Mouse (Mus musculus) heart, embryonic 15.5 days (tissue): ENCODE results near the gene Clint1. TPM values are rescaled to one million over a fixed set of nuclear protein-coding genes. Genes with fewer than 3 reads are reported as not detected.

Experiments used
- ATAC-seq: fragments of 200-750 bp; cut with Nextera tagmentation; replicated peaks from 2 replicates; pipeline ENCODE4 v1.8.0; 2017; ENCODE audit warnings: low read depth, moderate TSS enrichment; ENCODE audit not compliant: insufficient number of reproducible peaks, insufficient read depth, low FRiP score
- H3K27ac ChIP-seq: fragments of 300-500 bp; sonication (generic); 2 replicates; pipeline ENCODE4 v1.5.1; 2015; ENCODE audit warnings: mild to moderate bottlenecking, inconsistent platforms
- H3K27me3 ChIP-seq: fragments of 300-500 bp; sonication (generic); 2 replicates; pipeline ENCODE4 v1.6.1; 2015; ENCODE audit warnings: inconsistent platforms
- H3K36me3 ChIP-seq: fragments of 300-500 bp; sonication (generic); 2 replicates; pipeline ENCODE4 v1.6.1; 2015; ENCODE audit warnings: mild to moderate bottlenecking, inconsistent platforms
- H3K4me1 ChIP-seq: fragments of 300-500 bp; sonication (generic); replicated peaks from 2 replicates; pipeline ENCODE4 v1.6.1; 2015; ENCODE audit warnings: inconsistent platforms
- H3K4me2 ChIP-seq: fragments of 300-500 bp; sonication (generic); 2 replicates; pipeline ENCODE4 v1.6.1; 2015; ENCODE audit warnings: inconsistent platforms, mild to moderate bottlenecking, moderate library complexity
- H3K4me3 ChIP-seq: fragments of 300-500 bp; sonication (generic); 2 replicates; pipeline ENCODE4 v1.5.1; 2015; ENCODE audit warnings: mild to moderate bottlenecking, inconsistent platforms
- H3K9ac ChIP-seq: fragments of 300-500 bp; sonication (generic); 2 replicates; pipeline ENCODE4 v1.6.1; 2015; ENCODE audit warnings: mild to moderate bottlenecking, inconsistent platforms
- H3K9me3 ChIP-seq: fragments of 300-500 bp; sonication (generic); replicated peaks from 2 replicates; pipeline ENCODE4 v1.6.1; 2016; ENCODE audit warnings: inconsistent platforms
- WGBS: fragments of 180-500 bp; shearing (Covaris S2); methylation state at CpG from one replicate; pipeline ENCODE4 v1.1.7; 2015; ENCODE audit warnings: mixed read lengths; 5-methylcytosine and 5-hydroxymethylcytosine counted together
- polyA plus RNA-seq: library from polyadenylated mRNA; unstranded; fragments of >200 nt; fragmentation: Nextera tagmentation; extraction: Ambion mirVana; gene quantifications from 2 replicates; pipeline ENCODE4 v1.2.1, GENCODE M21; 2015

Gene Clint1
- polyA plus RNA-seq, 1 experiment from 2014 or later = 44.4 TPM

- no peak overlapping the region for H3K4me3 ChIP-seq
- WGBS = 89% methylated on average over 7 of the region's 7 CpGs
- ATAC-seq = no peak
- H3K9me3 ChIP-seq = no peaks in the 10 kb centered on the region
- no peak overlapping the region for H3K9ac ChIP-seq
- no peaks in the 10 kb centered on the region for H3K27me3 ChIP-seq
- H3K27ac ChIP-seq = no peak overlapping the region
- H3K36me3 ChIP-seq = peaks cover 70% of the 10 kb centered on the region
- no peak overlapping the region for H3K4me2 ChIP-seq
- H3K4me1 ChIP-seq = no peaks in the 10 kb centered on the region
These were observed 56.2 kb downstream of the Clint1 start for GRCm38 (mm10) chr11:45908070-45908469.

GRCm38 (mm10) chr11:45908894-45909293 lies 57.0 kb downstream of the Clint1 start:
- peaks cover 62% of the 10 kb centered on the region for H3K36me3 ChIP-seq
- no peaks in the 10 kb centered on the region for H3K4me1 ChIP-seq
- ATAC-seq = no peak
- no peaks in the 10 kb centered on the region for H3K27me3 ChIP-seq
- H3K4me3 ChIP-seq = no peak overlapping the region
- H3K9me3 ChIP-seq = no peaks in the 10 kb centered on the region
- no peak overlapping the region for H3K4me2 ChIP-seq
- no peak overlapping the region for H3K27ac ChIP-seq
- H3K9ac ChIP-seq = no peak overlapping the region
- WGBS = 94% methylated on average over 7 of the region's 7 CpGs

GRCm38 (mm10) chr11:45910701-45911100 lies 58.9 kb downstream of the Clint1 start:
- Histone ChIP-seq H3K27me3 (no peaks in the 10 kb centered on the region), H3K27ac (no peak overlapping the region), H3K4me1 (no peaks in the 10 kb centered on the region), H3K36me3 (peaks cover 55% of the 10 kb centered on the region), H3K9ac (no peak overlapping the region), H3K9me3 (no peaks in the 10 kb centered on the region), H3K4me2 (no peak overlapping the region), H3K4me3 (no peak overlapping the region)
- no peak for ATAC-seq
- WGBS = 91% methylated on average over 5 of the region's 5 CpGs

GRCm38 (mm10) chr11:45916196-45916595 lies 64.3 kb downstream of the Clint1 start:
- ATAC-seq = no peak
- 88% methylated on average over 10 of the region's 10 CpGs for WGBS
- H3K4me2 ChIP-seq = no peak overlapping the region

GRCm38 (mm10) chr11:45918018-45918417 lies 66.2 kb downstream of the Clint1 start:
- Histone ChIP-seq H3K27ac (no peak overlapping the region), H3K9me3 (no peaks in the 10 kb centered on the region), H3K4me3 (no peak overlapping the region), H3K4me1 (peaks cover 4% of the 10 kb centered on the region; the same call in 1 of the 2 replicates), H3K4me2 (no peak overlapping the region), H3K9ac (no peak overlapping the region), H3K27me3 (no peaks in the 10 kb centered on the region), H3K36me3 (no peaks in the 10 kb centered on the region)
- ATAC-seq = no peak
- 93% methylated on average over 6 of the region's 6 CpGs for WGBS

More at GRCm38 (mm10) chr11:45916196-45916595, 64.3 kb downstream of the Clint1 start:
- no peaks in the 10 kb centered on the region for H3K27me3 ChIP-seq
- H3K27ac ChIP-seq = no peak overlapping the region
- H3K4me1 ChIP-seq = no peaks in the 10 kb centered on the region
- H3K4me3 ChIP-seq = no peak overlapping the region
- H3K9me3 ChIP-seq = no peaks in the 10 kb centered on the region
- H3K36me3 ChIP-seq = peaks cover 9% of the 10 kb centered on the region
- no peak overlapping the region for H3K9ac ChIP-seq

- 57% methylated on average over 4 of the region's 4 CpGs for WGBS
- Histone ChIP-seq H3K4me1 (peaks cover 4% of the 10 kb centered on the region; the same call in 1 of the 2 replicates), H3K9ac (no peak overlapping the region), H3K9me3 (no peaks in the 10 kb centered on the region), H3K4me2 (no peak overlapping the region), H3K36me3 (no peaks in the 10 kb centered on the region), H3K27ac (no peak overlapping the region), H3K4me3 (no peak overlapping the region), H3K27me3 (no peaks in the 10 kb centered on the region)
- ATAC-seq = no peak
These were observed 67.0 kb downstream of the Clint1 start for GRCm38 (mm10) chr11:45918836-45919235.

- no peak overlapping the region for H3K9ac ChIP-seq
- no peak overlapping the region for H3K27ac ChIP-seq
- H3K4me1 ChIP-seq = peaks cover 4% of the 10 kb centered on the region; the same call in 1 of the 2 replicates
- ATAC-seq = no peak
- no peaks in the 10 kb centered on the region for H3K36me3 ChIP-seq
- no peaks in the 10 kb centered on the region for H3K9me3 ChIP-seq
- no peak overlapping the region for H3K4me3 ChIP-seq
- H3K27me3 ChIP-seq = no peaks in the 10 kb centered on the region
- H3K4me2 ChIP-seq = no peak overlapping the region; the same call in 1 of the 2 replicates
- WGBS = 61% methylated on average over 8 of the region's 8 CpGs
These were observed 69.2 kb downstream of the Clint1 start for GRCm38 (mm10) chr11:45921026-45921425.

- H3K36me3 ChIP-seq = no peaks in the 10 kb centered on the region
- no peak overlapping the region for H3K9ac ChIP-seq
- 22% methylated on average over 10 of the region's 10 CpGs for WGBS
- H3K4me3 ChIP-seq = no peak overlapping the region
- no peaks in the 10 kb centered on the region for H3K27me3 ChIP-seq
- H3K4me1 ChIP-seq = peaks cover 6% of the 10 kb centered on the region; the same call in 1 of the 2 replicates
- no peak overlapping the region; the same call in 1 of the 2 replicates for H3K4me2 ChIP-seq
- no peak for ATAC-seq
- no peak overlapping the region for H3K27ac ChIP-seq
- no peaks in the 10 kb centered on the region for H3K9me3 ChIP-seq
These were observed 69.6 kb downstream of the Clint1 start for GRCm38 (mm10) chr11:45921480-45921898.

GRCm38 (mm10) chr11:45925436-45925835 lies 73.6 kb downstream of the Clint1 start:
- no peak overlapping the region for H3K4me3 ChIP-seq
- peaks cover 7% of the 10 kb centered on the region for H3K36me3 ChIP-seq
- WGBS = 77% methylated on average over 6 of the region's 6 CpGs
- H3K4me1 ChIP-seq = peaks cover 6% of the 10 kb centered on the region; the same call in 1 of the 2 replicates
- no peak for ATAC-seq
- no peak overlapping the region for H3K27ac ChIP-seq
- no peaks in the 10 kb centered on the region for H3K9me3 ChIP-seq
- H3K27me3 ChIP-seq = no peaks in the 10 kb centered on the region
- no peak overlapping the region for H3K9ac ChIP-seq
- no peak overlapping the region for H3K4me2 ChIP-seq

GRCm38 (mm10) chr11:45926640-45927082 lies 74.8 kb downstream of the Clint1 start:
- no peaks in the 10 kb centered on the region for H3K9me3 ChIP-seq
- H3K4me1 ChIP-seq = 0 out of 2 replicates have a peak, but pooled peaks cover 2% of the 10 kb centered on the region
- WGBS = 0% methylated on average over 9 of the region's 9 CpGs
- peak overlapping the region; percentile 44; the same call in 1 of the 2 replicates for H3K27ac ChIP-seq
- H3K36me3 ChIP-seq = peaks cover 11% of the 10 kb centered on the region
- peak overlapping the region; percentile 61 for H3K4me2 ChIP-seq
- peak overlapping the region; percentile 42 for H3K9ac ChIP-seq
- H3K4me3 ChIP-seq = peak overlapping the region; percentile 47
- H3K27me3 ChIP-seq = no peaks in the 10 kb centered on the region
- ATAC-seq = peak; percentile 62

- Histone ChIP-seq H3K9me3 (no peaks in the 10 kb centered on the region), H3K27me3 (no peaks in the 10 kb centered on the region), H3K36me3 (peaks cover 12% of the 10 kb centered on the region), H3K4me1 (0 out of 2 replicates have a peak, but pooled peaks cover 2% of the 10 kb centered on the region), H3K9ac (no peak overlapping the region), H3K27ac (no peak overlapping the region), H3K4me2 (no peak overlapping the region), H3K4me3 (no peak overlapping the region)
- no peak for ATAC-seq
- 46% methylated on average over 5 of the region's 5 CpGs for WGBS
These were observed 75.6 kb downstream of the Clint1 start for GRCm38 (mm10) chr11:45927456-45927855.

GRCm38 (mm10) chr11:45929541-45929940 lies 77.7 kb downstream of the Clint1 start:
- no peaks in the 10 kb centered on the region for H3K27me3 ChIP-seq
- WGBS = 78% methylated on average over 10 of the region's 10 CpGs
- peaks cover 30% of the 10 kb centered on the region for H3K36me3 ChIP-seq
- no peaks in the 10 kb centered on the region for H3K9me3 ChIP-seq
- H3K4me3 ChIP-seq = no peak overlapping the region
- ATAC-seq = no peak
- H3K4me2 ChIP-seq = no peak overlapping the region
- no peak overlapping the region for H3K9ac ChIP-seq
- no peak overlapping the region for H3K27ac ChIP-seq
- H3K4me1 ChIP-seq = 0 out of 2 replicates have a peak, but pooled peaks cover 2% of the 10 kb centered on the region
